Mouse (Mus musculus) cerebellum, adult 11 months (tissue): ENCODE results near the gene Hopx.
"Not testable (repeated sequence)": the region's sequence is repeated elsewhere in the genome, so short reads cannot be mapped to it uniquely, and the experiment has no call there.

ENCODE experiments used
- DNase-seq: peaks from one replicate; pipeline ENCODE4 v3.0.0; 2022

Gene Hopx

GRCm38 (mm10) chr5:77099317-77099996, 15.5 kb downstream of the Hopx start:
- no peak for DNase-seq

DNA sequence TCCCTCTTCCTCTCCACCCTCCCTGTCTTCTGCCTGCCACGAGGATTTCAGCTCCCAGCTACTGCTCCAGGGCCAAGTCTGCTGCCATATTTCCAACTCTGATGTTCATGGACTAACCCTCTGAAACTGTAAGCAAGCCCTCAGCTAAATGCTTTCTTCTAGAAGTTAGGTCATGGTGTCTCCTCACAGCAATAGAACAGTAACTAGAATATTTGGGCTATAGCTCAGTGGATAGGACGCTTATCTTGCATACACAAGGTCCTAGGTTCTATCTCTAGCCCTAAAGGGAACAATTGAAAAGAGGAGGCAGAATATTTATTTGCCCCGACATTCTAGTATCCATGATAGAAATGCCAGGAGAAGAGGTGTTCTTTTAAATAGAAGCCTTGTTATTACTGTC, 16.0 kb downstream of the Hopx start:
- no peak for DNase-seq

DNA sequence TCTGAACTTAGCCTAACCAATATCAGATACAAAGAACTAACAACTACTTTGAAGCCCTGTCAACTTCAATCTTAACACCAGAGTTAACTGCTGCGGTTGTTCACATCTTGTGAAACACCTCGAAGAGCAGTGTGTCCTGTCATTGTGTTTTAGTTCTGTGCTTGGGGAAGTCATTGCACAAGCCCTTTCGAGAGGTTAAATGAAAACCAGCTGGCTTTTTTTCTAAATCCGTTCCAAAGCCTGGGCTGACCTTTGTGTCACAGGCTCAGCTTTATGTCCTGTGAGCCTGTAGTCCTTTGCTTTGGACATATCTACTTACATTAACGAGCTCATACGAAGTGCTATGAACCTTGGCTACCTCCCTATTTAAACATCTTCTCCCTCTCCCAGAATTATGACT, 17.2 kb downstream of the Hopx start:
- no peak for DNase-seq

DNA sequence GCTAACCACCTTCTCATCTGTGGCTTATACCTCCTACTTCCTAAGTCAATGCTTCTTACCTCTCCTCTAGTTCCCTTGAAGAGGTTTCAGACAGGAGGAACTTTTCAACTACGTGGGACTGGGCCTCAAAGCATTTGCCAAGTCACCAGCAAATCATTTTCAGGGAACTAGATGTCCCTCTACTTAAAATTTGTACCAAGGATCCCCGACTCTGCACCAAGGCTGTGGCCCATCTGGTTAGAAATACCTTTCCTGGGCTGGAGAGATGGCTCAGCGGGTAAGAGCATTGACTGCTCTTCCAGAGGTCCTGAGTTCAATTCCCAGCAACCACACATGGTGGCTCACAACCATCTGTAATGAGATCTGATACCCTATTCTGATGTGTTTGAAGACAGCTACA, 18.7 kb downstream of the Hopx start:
- DNase-seq = not testable (repeated sequence)

DNA sequence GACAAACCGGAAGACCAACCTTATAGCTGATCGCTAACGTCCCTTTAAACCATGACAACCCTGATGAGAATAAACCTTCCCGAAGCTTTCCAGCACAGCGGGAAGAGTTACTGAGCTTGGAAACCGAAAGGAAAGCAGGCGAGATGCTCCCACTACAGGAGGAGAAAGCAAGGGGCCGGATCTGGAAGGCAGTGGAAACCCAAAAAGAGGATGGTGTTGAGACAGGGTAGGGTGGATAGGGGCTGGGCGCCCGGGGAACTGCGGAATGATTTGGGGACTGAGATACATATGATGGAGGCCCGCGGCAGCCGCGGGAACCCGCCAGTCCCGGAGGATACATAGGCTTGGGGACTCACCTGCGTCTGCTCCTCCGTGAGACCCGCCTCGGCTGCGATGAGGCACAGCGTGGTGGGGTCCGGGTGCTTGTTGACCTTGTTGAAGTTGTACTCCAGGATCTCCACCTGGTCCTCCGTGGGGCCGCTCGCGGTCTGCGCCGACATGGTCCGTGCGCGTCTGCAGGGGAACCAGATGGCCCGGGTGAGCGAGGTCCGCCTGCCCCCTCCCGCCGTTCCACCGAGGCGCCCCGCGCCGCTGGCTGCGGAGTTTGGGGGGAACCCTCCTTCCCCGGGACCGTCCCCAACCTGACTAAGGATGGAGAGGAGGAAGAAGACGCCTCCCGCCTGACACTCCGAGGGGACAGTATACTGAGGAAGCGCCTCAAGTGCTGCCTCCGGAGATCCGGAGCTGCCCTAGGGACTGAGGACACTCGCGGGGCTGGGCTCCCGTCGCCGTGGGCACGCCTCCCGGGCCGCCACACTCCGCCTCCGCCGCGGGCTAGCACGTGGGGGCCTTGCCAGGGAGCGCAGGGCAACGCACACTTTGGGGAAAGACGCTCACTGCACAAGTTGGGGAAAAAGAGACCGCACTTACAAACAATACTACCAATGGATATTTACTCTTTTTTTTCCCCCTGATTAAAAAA, 20.1 kb downstream of the Hopx start:
- peak; percentile 21 for DNase-seq

DNA sequence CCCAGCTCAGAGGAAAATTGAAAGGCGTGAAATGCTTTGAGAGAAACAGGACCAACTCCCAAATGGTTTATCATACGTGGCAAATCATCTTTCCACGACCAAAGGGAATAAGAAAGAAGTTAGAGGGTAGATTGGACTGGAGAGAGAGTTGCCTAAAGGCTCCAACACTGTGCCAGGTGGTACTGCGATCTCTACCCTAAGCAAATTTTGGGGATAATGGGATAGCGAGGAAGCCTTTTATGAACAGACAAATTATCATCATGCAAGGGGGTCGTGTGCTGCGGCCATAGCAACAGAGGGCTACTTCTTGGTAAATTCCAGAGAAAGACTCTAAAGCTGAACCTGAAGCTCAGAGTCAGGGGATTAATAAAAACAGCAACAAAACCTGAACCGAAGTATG, 21.0 kb downstream of the Hopx start:
- no peak for DNase-seq

GRCm38 (mm10) chr5:77092531-77092930, 22.4 kb downstream of the Hopx start:
- no peak for DNase-seq

GRCm38 (mm10) chr5:77091923-77092322, 23.0 kb downstream of the Hopx start:
- DNase-seq = no peak

GRCm38 (mm10) chr5:77090521-77091096, 24.3 kb downstream of the Hopx start:
- no peak for DNase-seq

- no peak for DNase-seq
Measured at GRCm38 (mm10) chr5:77089901-77090300, 25.0 kb downstream of the Hopx start.

- no peak for DNase-seq
Measured at GRCm38 (mm10) chr5:77089294-77089693, 25.6 kb downstream of the Hopx start.

DNA sequence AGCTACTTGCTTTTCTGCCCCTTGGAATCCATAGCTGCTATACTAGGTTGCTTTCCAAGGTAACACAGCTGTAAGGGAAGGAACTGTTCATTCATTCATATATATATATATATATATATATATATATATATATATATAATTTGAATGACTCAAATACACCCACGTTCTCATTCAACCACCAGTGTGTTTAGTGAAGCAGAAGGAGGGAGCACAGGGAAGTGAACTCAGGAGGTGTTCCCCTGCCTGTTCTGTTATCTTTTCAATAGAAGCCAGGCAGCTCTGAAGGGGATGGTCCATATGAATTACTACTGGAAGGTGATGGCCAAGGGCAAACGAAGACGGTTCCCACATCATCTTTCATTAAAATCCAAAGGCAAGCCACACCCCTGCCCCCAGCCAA, 27.8 kb downstream of the Hopx start:
- no peak for DNase-seq

DNA sequence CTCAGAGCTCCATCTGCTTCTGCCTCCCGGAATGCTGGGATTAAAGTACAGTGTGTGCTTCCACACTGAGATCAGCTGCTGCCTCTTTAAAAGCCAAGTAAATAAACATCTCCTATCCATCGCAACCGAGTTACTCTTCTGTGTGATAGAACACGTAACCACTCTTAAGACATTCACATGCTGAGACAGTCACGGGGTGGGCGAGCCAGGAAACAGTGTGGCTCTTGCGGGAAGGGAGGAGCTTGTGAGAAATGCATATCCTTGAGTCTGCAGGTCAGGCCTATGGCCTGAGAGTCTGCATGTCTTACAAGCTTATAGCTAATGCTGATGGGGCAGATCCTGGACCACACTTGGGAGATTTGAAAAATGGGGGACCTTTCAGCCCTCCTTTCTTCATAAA, 28.4 kb downstream of the Hopx start:
- DNase-seq = no peak

DNA sequence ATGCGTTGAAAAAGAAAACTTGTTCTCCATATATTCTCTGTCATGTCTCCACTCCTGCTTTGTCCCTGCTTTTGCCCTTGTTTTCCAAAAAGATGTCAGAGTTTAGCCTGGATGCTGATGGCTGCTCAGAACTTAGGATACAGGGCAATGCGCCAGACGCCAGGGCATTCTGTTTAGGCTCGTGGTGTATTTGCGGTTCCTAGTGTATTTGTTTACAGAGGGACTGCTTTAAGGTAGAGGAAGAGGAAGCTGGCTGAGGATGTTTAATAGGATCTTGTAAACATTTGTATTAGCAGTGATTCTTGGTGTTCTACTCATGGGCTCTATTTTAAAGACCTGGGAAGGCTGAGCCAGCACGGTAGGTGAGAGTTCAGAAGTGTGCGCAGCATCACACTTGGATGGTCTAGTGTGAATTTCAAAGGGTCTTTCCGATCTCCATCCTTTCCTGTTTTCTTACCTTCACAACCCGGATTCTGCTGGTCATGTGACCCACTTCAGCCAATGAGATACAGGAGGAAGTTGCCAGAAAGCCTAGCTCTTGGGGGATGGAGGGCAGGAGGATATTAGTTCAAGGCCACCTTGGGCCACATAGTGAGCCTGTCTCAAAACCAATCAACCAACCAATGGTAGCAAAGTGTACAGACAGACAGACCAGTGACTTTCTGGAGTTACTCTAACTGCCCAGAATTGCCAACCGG, 29.0 kb downstream of the Hopx start:
- no peak for DNase-seq

- DNase-seq = no peak
Measured at GRCm38 (mm10) chr5:77084418-77084817, 30.5 kb downstream of the Hopx start.

DNA sequence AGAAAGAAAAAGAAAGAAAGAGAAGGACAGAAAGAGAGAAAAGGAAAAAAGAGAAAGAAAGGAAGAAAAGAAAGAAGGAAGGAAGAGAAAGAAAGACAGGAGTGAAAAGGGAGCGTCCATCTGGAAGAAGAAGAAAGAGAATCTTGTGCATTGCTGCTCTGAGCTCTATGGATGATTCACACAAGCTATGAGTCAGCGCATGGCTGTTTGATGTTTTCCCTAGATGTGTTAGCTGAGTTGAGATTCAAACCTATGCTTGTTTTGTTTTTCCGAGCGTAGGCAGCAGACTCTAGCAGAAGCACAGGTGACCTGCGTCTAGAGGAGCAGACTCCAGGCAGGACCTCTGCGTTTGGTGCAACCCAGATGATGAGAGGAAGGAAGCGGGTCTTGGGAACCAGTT, 32.2 kb downstream of the Hopx start:
- DNase-seq = no peak

DNA sequence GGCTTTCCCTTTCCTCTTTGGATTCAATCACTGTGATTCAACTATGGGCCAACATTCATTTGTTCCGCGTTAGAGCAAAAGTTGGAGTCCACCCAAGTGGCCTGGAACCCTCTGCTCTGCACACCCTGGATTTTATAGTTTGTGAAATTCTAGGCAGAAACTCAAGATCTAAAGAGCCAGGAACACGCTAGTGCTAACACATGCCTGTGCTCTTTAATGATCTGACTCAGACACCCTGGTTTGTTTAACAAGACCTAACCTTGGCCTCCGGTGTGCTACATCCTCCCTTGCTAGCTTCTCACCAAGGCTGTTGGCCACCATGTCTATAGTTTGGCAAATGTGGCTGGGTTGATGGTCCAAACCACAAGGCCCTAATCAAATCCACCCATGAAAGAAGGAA, 34.2 kb downstream of the Hopx start:
- DNase-seq = no peak

- DNase-seq = no peak
Measured at GRCm38 (mm10) chr5:77075951-77076350, 39.0 kb downstream of the Hopx start.

DNA sequence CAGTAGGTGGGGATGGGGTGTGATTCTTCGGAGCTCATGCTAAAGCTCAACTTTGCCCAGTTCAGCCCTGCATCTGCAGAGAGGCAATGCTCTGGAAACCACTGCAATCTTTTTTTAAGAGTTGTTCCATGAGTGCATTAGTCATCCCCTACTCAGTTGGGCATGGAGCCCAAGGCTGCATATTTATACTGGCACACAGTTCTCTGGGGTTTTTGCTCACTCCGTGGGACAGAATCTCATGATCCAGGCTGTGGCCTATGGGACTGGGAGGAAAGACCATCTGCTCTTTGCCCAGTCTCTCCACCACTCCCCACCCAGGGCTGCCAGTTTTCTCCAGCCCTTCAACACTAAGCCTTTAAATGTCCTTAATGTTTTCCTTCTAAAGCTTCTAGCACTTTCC, 40.0 kb downstream of the Hopx start:
- no peak for DNase-seq

DNA sequence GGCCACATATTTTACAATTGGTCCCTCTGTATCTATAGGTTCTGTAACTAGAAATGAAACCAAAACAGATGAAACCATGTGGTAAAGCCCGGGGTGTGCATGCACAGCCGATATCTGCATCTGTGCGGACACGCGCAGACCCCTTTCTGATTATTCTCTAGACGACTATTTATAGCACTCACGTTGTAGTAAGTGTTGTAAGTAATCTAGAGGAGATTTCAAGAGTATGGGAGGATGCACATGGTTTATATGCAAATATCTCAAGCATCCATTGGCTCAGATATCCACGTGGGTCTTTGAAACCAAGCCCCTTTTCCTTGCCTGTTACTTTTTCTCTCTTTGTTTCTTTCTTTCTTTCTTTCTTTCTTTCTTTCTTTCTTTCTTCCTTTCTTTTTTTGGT, 41.1 kb downstream of the Hopx start:
- DNase-seq = no peak

- DNase-seq = no peak
Measured at GRCm38 (mm10) chr5:77071626-77072025, 43.3 kb downstream of the Hopx start.

DNA sequence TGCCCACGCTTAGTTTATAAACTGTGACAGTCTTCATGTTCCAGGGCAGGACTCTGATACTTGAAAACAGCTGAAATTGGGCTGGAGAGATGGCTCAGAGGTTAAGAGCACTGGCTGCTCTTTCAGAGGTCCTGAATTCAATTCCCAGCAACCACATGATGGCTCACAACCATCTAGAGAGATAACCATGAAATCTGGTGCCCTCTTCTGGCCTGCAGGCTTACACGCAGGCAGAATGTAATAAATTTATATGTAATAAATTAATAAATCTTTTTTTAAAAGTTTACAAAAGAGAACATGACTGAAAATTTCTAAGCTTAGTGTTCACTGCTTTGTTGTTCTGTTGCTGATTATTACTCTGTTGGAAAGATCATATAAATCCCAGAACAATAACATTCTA, 43.9 kb downstream of the Hopx start:
- DNase-seq = no peak

GRCm38 (mm10) chr5:77067321-77067720, 47.6 kb downstream of the Hopx start:
- no peak for DNase-seq
